Comparison of ENCODE assay signal across 31 mouse cellular contexts in genomic region chr6:18448078-18448477, GRCm38 (mm10).
DNase-seq lines count a peak whose midpoint lies in the region; ATAC-seq and TF ChIP-seq lines count a peak whose summit lies in the region.
"Had no signal": no experiment of that assay in that cellular context is flagged by ENCODE, and none has a peak within 500 bp of the region (broad histone marks: within the 10 kb centered on the region; RNA-seq: fewer than 3 reads in every experiment).

No protein-coding gene starts in this region.

- no peak for DNase-seq in hindbrain, embryonic 14.5 days (ENCODE audit: low spot score)
- DNase-seq in hindbrain, postnatal 0 days (ENCODE audit: low spot score): no peak
- DNase-seq in midbrain, embryonic 10.5 days (ENCODE audit: low spot score): no peak
- DNase-seq in mesoderm, embryonic 11.5 days (ENCODE audit: low read depth, low spot score): peak; percentile 41
- DNase-seq: adrenal gland, adult 2 months; adrenal gland, postnatal 36 days; B cell, adult 2 months; cerebellum, adult 2 months; cerebellum, postnatal 14 days; gastrocnemius, adult 2 months; gastrocnemius, postnatal 36 days; heart, adult 18-20 months; heart, postnatal 36 days; kidney, adult 9 months; kidney, postnatal 10 days; liver, embryonic 13.5 days; lung, adult 18-20 months; lung, postnatal 4 days; right cerebral cortex, postnatal 25 days had no signal

- no peak for TF ChIP-seq CTCF in hindbrain, postnatal 0 days (IDR thresholded peaks at IDR 0.05; ENCODE audit: low read depth)
- no peak for TF ChIP-seq CTCF in olfactory bulb, adult 2 months (IDR thresholded peaks at IDR 0.05; ENCODE audit: insufficient read depth, low read depth, low read length)

- no peaks in the 10 kb centered on the region; the same call in none of the 2 replicates for H3K4me1 ChIP-seq in hindbrain, embryonic 14.5 days (replicated peaks; ENCODE audit: control insufficient read depth, insufficient read depth, low read length)
- peaks cover 10% of the 10 kb centered on the region; the same call in 1 of the 2 replicates for H3K4me1 ChIP-seq in hindbrain, postnatal 0 days (ENCODE audit: insufficient read depth, low read length)
- peaks cover 11% of the 10 kb centered on the region for H3K4me1 ChIP-seq in midbrain, embryonic 15.5 days
- peaks cover 12% of the 10 kb centered on the region for H3K4me1 ChIP-seq in midbrain, embryonic 10.5 days
- peaks cover 9% of the 10 kb centered on the region; the same call in 1 of the 2 replicates for H3K4me1 ChIP-seq in olfactory bulb, adult 2 months (ENCODE audit: control insufficient read depth, insufficient read depth, low read length)
- H3K4me1 ChIP-seq: limb, embryonic 15.5 days; liver, embryonic 13.5 days; megakaryocyte, embryonic 14.5 days; stomach, embryonic 15.5 days had no signal

- no peak overlapping the region for H3K9ac ChIP-seq in hindbrain, embryonic 14.5 days
- no peak overlapping the region for H3K9ac ChIP-seq in hindbrain, postnatal 0 days (replicated peaks; ENCODE audit: low read length)
- no peak overlapping the region for H3K9ac ChIP-seq in midbrain, embryonic 15.5 days
- H3K9ac ChIP-seq: hindbrain, embryonic 12.5 days; limb, embryonic 15.5 days; liver, embryonic 13.5 days; stomach, embryonic 15.5 days had no signal

- no peak for ATAC-seq in hindbrain, embryonic 14.5 days (ENCODE audit: low FRiP score)
- no peak for ATAC-seq in hindbrain, postnatal 0 days
- ATAC-seq in midbrain, embryonic 15.5 days (replicated peaks): no peak
- ATAC-seq in erythroblast, adult 5-6 weeks (replicated peaks; ENCODE audit: low FRiP score, poor library complexity, severe bottlenecking): no peak
- ATAC-seq: activated CD4-positive, CD25-positive, alpha-beta regulatory T cell, adult 4 months; intestine, postnatal 0 days; lung, postnatal 0 days had no signal

- no peak for TF ChIP-seq POLR2A in olfactory bulb, adult 2 months (IDR thresholded peaks at IDR 0.05; ENCODE audit: insufficient read depth, low read depth, low read length)

- H3K4me3 ChIP-seq in hindbrain, embryonic 14.5 days (replicated peaks; ENCODE audit: low read length): no peak overlapping the region
- H3K4me3 ChIP-seq in hindbrain, postnatal 0 days (ENCODE audit: low read length): no peak overlapping the region
- no peak overlapping the region for H3K4me3 ChIP-seq in midbrain, embryonic 15.5 days
- H3K4me3 ChIP-seq in midbrain, embryonic 10.5 days: no peak overlapping the region
- no peak overlapping the region for H3K4me3 ChIP-seq in olfactory bulb, adult 2 months (ENCODE audit: insufficient read depth, low read depth, low read length)
- H3K4me3 ChIP-seq: gastrocnemius, adult 2 months; hindbrain, embryonic 12.5 days; limb, embryonic 10.5 days; limb, embryonic 15.5 days; liver, embryonic 13.5 days; megakaryocyte, embryonic 14.5 days; stomach, embryonic 15.5 days had no signal

- no peaks in the 10 kb centered on the region for H3K9me3 ChIP-seq in hindbrain, embryonic 14.5 days (ENCODE audit: control insufficient read depth, low read length)
- no peaks in the 10 kb centered on the region for H3K9me3 ChIP-seq in hindbrain, postnatal 0 days (ENCODE audit: low read length)
- no peaks in the 10 kb centered on the region for H3K9me3 ChIP-seq in midbrain, embryonic 15.5 days
- H3K9me3 ChIP-seq in midbrain, embryonic 10.5 days (replicated peaks): no peaks in the 10 kb centered on the region
- H3K9me3 ChIP-seq: hindbrain, embryonic 12.5 days; limb, embryonic 10.5 days; limb, embryonic 15.5 days; liver, embryonic 13.5 days; megakaryocyte, embryonic 14.5 days; stomach, embryonic 15.5 days had no signal

- H3K4me2 ChIP-seq in hindbrain, embryonic 14.5 days (replicated peaks): no peak overlapping the region
- H3K4me2 ChIP-seq in hindbrain, postnatal 0 days (ENCODE audit: low read depth, low read length): no peak overlapping the region
- H3K4me2 ChIP-seq in midbrain, embryonic 15.5 days: no peak overlapping the region
- H3K4me2 ChIP-seq: heart, embryonic 11.5 days; hindbrain, embryonic 12.5 days; limb, embryonic 15.5 days; liver, embryonic 13.5 days; stomach, embryonic 15.5 days had no signal

- H3K27ac ChIP-seq in hindbrain, embryonic 14.5 days: peak overlapping the region; percentile 67; the same call in 1 of the 2 replicates
- H3K27ac ChIP-seq in hindbrain, postnatal 0 days: no peak overlapping the region
- peak overlapping the region; percentile 23; the same call in 1 of the 2 replicates for H3K27ac ChIP-seq in midbrain, embryonic 15.5 days
- H3K27ac ChIP-seq in midbrain, embryonic 10.5 days (replicated peaks): no peak overlapping the region
- H3K27ac ChIP-seq in olfactory bulb, adult 2 months (ENCODE audit: insufficient read depth, low read depth, low read length): peak overlapping the region; percentile 63; the same call in 1 of the 2 replicates
- H3K27ac ChIP-seq: gastrocnemius, adult 2 months; limb, embryonic 15.5 days; liver, embryonic 13.5 days; stomach, embryonic 15.5 days had no signal

- peaks cover 11% of the 10 kb centered on the region; the same call in 1 of the 2 replicates for H3K36me3 ChIP-seq in hindbrain, embryonic 14.5 days (replicated peaks; ENCODE audit: control insufficient read depth, insufficient read depth)
- H3K36me3 ChIP-seq in hindbrain, postnatal 0 days (ENCODE audit: insufficient read depth, low read length): no peaks in the 10 kb centered on the region
- H3K36me3 ChIP-seq in midbrain, embryonic 15.5 days (replicated peaks): no peaks in the 10 kb centered on the region
- H3K36me3 ChIP-seq in midbrain, embryonic 10.5 days: no peaks in the 10 kb centered on the region
- H3K36me3 ChIP-seq: hindbrain, embryonic 12.5 days; limb, embryonic 10.5 days; limb, embryonic 15.5 days; liver, embryonic 13.5 days; stomach, embryonic 15.5 days had no signal

- 68% methylated on average over 5 of the region's 5 CpGs for WGBS in hindbrain, embryonic 14.5 days
- 64% methylated on average over 5 of the region's 5 CpGs for WGBS in hindbrain, postnatal 0 days
- WGBS in midbrain, embryonic 15.5 days: 67% methylated on average over 5 of the region's 5 CpGs
- 71% methylated on average over 5 of the region's 5 CpGs for WGBS in midbrain, embryonic 10.5 days
- 58% methylated on average over 5 of the region's 5 CpGs for WGBS in olfactory bulb, adult 2 months

- no peaks in the 10 kb centered on the region for H3K27me3 ChIP-seq in hindbrain, embryonic 14.5 days (ENCODE audit: control insufficient read depth, insufficient read depth, low read length)
- H3K27me3 ChIP-seq in hindbrain, postnatal 0 days (ENCODE audit: insufficient read depth, low read length): no peaks in the 10 kb centered on the region
- H3K27me3 ChIP-seq in midbrain, embryonic 15.5 days (replicated peaks): no peaks in the 10 kb centered on the region
- no peaks in the 10 kb centered on the region for H3K27me3 ChIP-seq in midbrain, embryonic 10.5 days (ENCODE audit: low read depth, poor library complexity, severe bottlenecking)
- H3K27me3 ChIP-seq: hindbrain, embryonic 12.5 days; limb, embryonic 15.5 days; liver, embryonic 13.5 days; megakaryocyte, embryonic 14.5 days; stomach, embryonic 15.5 days had no signal

Comparison
In these comparisons a context has a peak if more than half of its experiments do, and no peak if none do; other contexts are left out.
1. H3K27ac ChIP-seq: peak in hindbrain, embryonic 14.5 days (single experiment), midbrain, embryonic 15.5 days (single experiment) and olfactory bulb, adult 2 months (single experiment); none in hindbrain, postnatal 0 days (single experiment) and midbrain, embryonic 10.5 days (single experiment).